Mouse (Mus musculus) CH12.LX (cell line): ENCODE measurements at regions not wholly inside any gene's neighbourhood (a gene's known extent, or its start where the extent isn't known, plus 50 kb on each side); places are given as distances from the start of the nearest gene placed in this dataset.
A peak's percentile ranks its signal among the peaks of the same experiment; 100 is the strongest.

ENCODE experiments used
- DNase-seq: peaks from one replicate; pipeline ENCODE4 v3.0.0-alpha.2; 2013; ENCODE audit errors: extremely low read depth
- H3K27ac ChIP-seq: 2 replicates; pipeline ENCODE4 v1.5.1; 2012; ENCODE audit warnings: low read depth, mild to moderate bottlenecking, control low read depth, moderate library complexity; ENCODE audit not compliant: insufficient read depth
- H3K27me3 ChIP-seq: replicated peaks from 2 replicates; pipeline ENCODE3; 2012; ENCODE audit warnings: inconsistent platforms
- H3K36me3 ChIP-seq, 2 experiments: replicated peaks in 1 of 2; 2 replicates each; pipeline versions ENCODE3 to v1.6.1; 2012; ENCODE audit warnings: inconsistent platforms in 1 of 2, low read length in 1 of 2, mild to moderate bottlenecking in 1 of 2, mixed read lengths in 1 of 2, moderate library complexity in 1 of 2; ENCODE audit not compliant: control insufficient read depth in 1 of 2, insufficient read depth in 1 of 2
- H3K4me1 ChIP-seq, 2 experiments: 2 replicates each; pipeline ENCODE4 v1.6.1; 2012; ENCODE audit warnings: inconsistent platforms in 1 of 2, moderate library complexity in 1 of 2; ENCODE audit not compliant: insufficient read depth in 2 of 2, control insufficient read depth in 1 of 2
- H3K4me2 ChIP-seq: 2 replicates; pipeline ENCODE4 v1.6.1; 2012; ENCODE audit warnings: low read depth, mild to moderate bottlenecking, control low read depth; ENCODE audit not compliant: poor library complexity, insufficient read depth, severe bottlenecking
- H3K4me3 ChIP-seq, 3 experiments: fragments of 150-350 bp in 1 of 3; sonication (generic) in 1 of 3; replicated peaks in 1 of 3; 2 replicates each; pipeline versions ENCODE3 to v1.5.1; 2011 to 2012; ENCODE audit warnings: low read depth in 2 of 3, low read length in 2 of 3, mild to moderate bottlenecking in 2 of 3, moderate library complexity in 2 of 3, control low read depth in 1 of 3, improper control_type of control experiment in 1 of 3, inconsistent platforms in 1 of 3, mixed read lengths in 1 of 3; ENCODE audit not compliant: poor library complexity in 1 of 3
- H3K79me2 ChIP-seq: replicated peaks from 2 replicates; pipeline ENCODE4 v1.6.1; 2012; ENCODE audit warnings: mild to moderate bottlenecking, moderate library complexity; ENCODE audit not compliant: control insufficient read depth, poor library complexity, insufficient read depth, severe bottlenecking; ENCODE audit errors: extremely low read depth
- H3K9ac ChIP-seq: 2 replicates; pipeline ENCODE4 v1.6.1; 2012; ENCODE audit warnings: low read depth, mild to moderate bottlenecking, control low read depth, moderate library complexity; ENCODE audit not compliant: insufficient read depth
- H3K9me3 ChIP-seq: replicated peaks from 2 replicates; pipeline ENCODE3; 2012; ENCODE audit warnings: low read length, inconsistent platforms, mixed read lengths
- BHLHE40 ChIP-seq: IDR thresholded peaks from 2 replicates; pipeline ENCODE4 v1.6.1; 2011; ENCODE audit warnings: mild to moderate bottlenecking, low read depth, low read length, improper control_type of control experiment
- CHD2 ChIP-seq: IDR thresholded peaks from 2 replicates; pipeline ENCODE4 v1.6.1; 2011; ENCODE audit warnings: low read length, improper control_type of control experiment
- ELF1 ChIP-seq: IDR thresholded peaks from 2 replicates; pipeline ENCODE4 v1.6.1; 2014; ENCODE audit warnings: low read depth, mild to moderate bottlenecking, inconsistent platforms, low read length, improper control_type of control experiment
- EP300 ChIP-seq: IDR thresholded peaks from 2 replicates; pipeline ENCODE4 v1.6.1; 2011; ENCODE audit warnings: low read length, improper control_type of control experiment
- JUN ChIP-seq: IDR thresholded peaks from 2 replicates; pipeline ENCODE4 v1.6.1; 2011; ENCODE audit warnings: low read depth, mild to moderate bottlenecking, low read length, improper control_type of control experiment, moderate library complexity; ENCODE audit not compliant: insufficient read depth
- JUND ChIP-seq: conservative IDR thresholded peaks from 2 replicates; pipeline ENCODE4 v1.6.1; 2011; ENCODE audit warnings: low read depth, low read length, improper control_type of control experiment
- MAFK ChIP-seq: IDR thresholded peaks from 2 replicates; pipeline ENCODE4 v1.6.1; 2011; ENCODE audit warnings: low read length, improper control_type of control experiment; ENCODE audit not compliant: insufficient replicate concordance
- MAZ ChIP-seq: IDR thresholded peaks from 2 replicates; pipeline ENCODE4 v1.6.1; 2012; ENCODE audit warnings: low read depth, mild to moderate bottlenecking, inconsistent platforms, low read length, improper control_type of control experiment, moderate library complexity
- MEF2A ChIP-seq: IDR thresholded peaks from 2 replicates; pipeline ENCODE4 v1.6.1; 2014; ENCODE audit warnings: low read depth, mild to moderate bottlenecking, inconsistent platforms, low read length, improper control_type of control experiment, borderline replicate concordance
- MYC ChIP-seq: IDR thresholded peaks from 2 replicates; pipeline ENCODE4 v1.6.1; 2011; ENCODE audit warnings: low read depth, mild to moderate bottlenecking, improper control_type of control experiment, low read length
- NELFE ChIP-seq: IDR thresholded peaks from 2 replicates; pipeline ENCODE4 v1.6.1; 2011; ENCODE audit warnings: low read depth, low read length, improper control_type of control experiment
- PAX5 ChIP-seq: IDR thresholded peaks from 2 replicates; pipeline ENCODE4 v1.6.1; 2012; ENCODE audit warnings: low read length, inconsistent platforms, mixed read lengths
- RAD21 ChIP-seq: IDR thresholded peaks from 2 replicates; pipeline ENCODE4 v1.6.1; 2011; ENCODE audit warnings: low read depth, mild to moderate bottlenecking, low read length, improper control_type of control experiment, moderate library complexity
- RCOR1 ChIP-seq: conservative IDR thresholded peaks from 2 replicates; pipeline ENCODE4 v1.6.1; 2012; ENCODE audit warnings: low read depth, mild to moderate bottlenecking, inconsistent platforms, low read length, improper control_type of control experiment
- SMC3 ChIP-seq: IDR thresholded peaks from 2 replicates; pipeline ENCODE4 v1.6.1; 2011; ENCODE audit warnings: low read depth, low read length, improper control_type of control experiment
- TBP ChIP-seq: conservative IDR thresholded peaks from 2 replicates; pipeline ENCODE4 v1.6.1; 2011; ENCODE audit warnings: low read depth, low read length, improper control_type of control experiment
- TCF12 ChIP-seq: IDR thresholded peaks from 2 replicates; pipeline ENCODE4 v1.6.1; 2014; ENCODE audit warnings: low read depth, mild to moderate bottlenecking, inconsistent platforms, low read length, improper control_type of control experiment
- ZC3H11A ChIP-seq: IDR thresholded peaks from 2 replicates; pipeline ENCODE4 v1.6.1; 2012; ENCODE audit warnings: low read depth, mild to moderate bottlenecking, inconsistent platforms, low read length, improper control_type of control experiment
- ZKSCAN1 ChIP-seq: IDR thresholded peaks from 2 replicates; pipeline ENCODE4 v1.6.1; 2012; ENCODE audit warnings: low read depth, inconsistent platforms, low read length, improper control_type of control experiment, borderline replicate concordance
- ZMIZ1 ChIP-seq: IDR thresholded peaks from 2 replicates; pipeline ENCODE4 v1.6.1; 2012; ENCODE audit warnings: low read depth, mild to moderate bottlenecking, inconsistent platforms, low read length, improper control_type of control experiment
- ZNF384 ChIP-seq: IDR thresholded peaks from 2 replicates; pipeline ENCODE4 v1.6.1; 2012; ENCODE audit warnings: low read depth, low read length, improper control_type of control experiment, inconsistent platforms
- dilution Hi-C: fragments of 300-500 bp; cut with MboI; formaldehyde crosslinking; loops from 2 replicates; pipeline ENCODE4 v1.14.3; 2020; ENCODE audit warnings: low sequenced_read_pairs; ENCODE audit not compliant: extremely low pct_unique_long_range_greater_than_20kb, extremely low pct_ligation_motif_present
- in situ Hi-C: fragments of 300-500 bp; cut with MboI; formaldehyde crosslinking; loops from 3 replicates; pipeline ENCODE4 v1.14.3; 2019; ENCODE audit warnings: low sequenced_read_pairs, low pct_ligation_motif_present, low pct_unique_long_range_greater_than_20kb, mixed read lengths

DNA sequence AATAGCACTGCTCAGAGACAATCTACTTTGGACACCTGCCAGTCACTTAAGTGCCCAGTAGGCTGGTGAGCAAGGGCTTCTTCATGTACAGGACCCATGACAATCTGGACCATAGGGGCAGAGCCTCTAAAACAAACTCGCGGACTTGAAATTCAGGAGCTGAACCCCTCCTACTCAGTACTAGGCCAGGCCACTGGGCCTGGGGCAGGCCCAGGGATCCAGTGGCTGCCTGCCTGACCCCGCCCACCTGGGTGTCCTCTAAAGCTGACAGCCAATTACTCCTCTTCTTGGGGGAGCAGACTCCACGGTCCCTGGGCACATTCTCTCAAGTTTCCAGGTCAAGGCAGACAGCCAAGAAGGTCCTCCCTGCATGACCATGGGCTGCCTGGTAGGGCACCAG lies 78.3 kb upstream of the A730046J19Rik start:
- dilution Hi-C loops: no loop called here
- H3K36me3 ChIP-seq: no peaks in the 10 kb centered on the region
- TF ChIP-seq ZNF384 (no peak), JUN (no peak), ZC3H11A (no peak)
- H3K4me2 ChIP-seq: no peak overlapping the region
- no peak overlapping the region for H3K4me3 ChIP-seq
- no peak overlapping the region for H3K27ac ChIP-seq
- in situ Hi-C loops: no loop called here
- no peaks in the 10 kb centered on the region for H3K9me3 ChIP-seq
- H3K79me2 ChIP-seq: no peaks in the 10 kb centered on the region
- no peaks in the 10 kb centered on the region for H3K4me1 ChIP-seq
- H3K27me3 ChIP-seq: no peaks in the 10 kb centered on the region
- H3K9ac ChIP-seq: no peak overlapping the region
- DNase-seq: no peak

DNA sequence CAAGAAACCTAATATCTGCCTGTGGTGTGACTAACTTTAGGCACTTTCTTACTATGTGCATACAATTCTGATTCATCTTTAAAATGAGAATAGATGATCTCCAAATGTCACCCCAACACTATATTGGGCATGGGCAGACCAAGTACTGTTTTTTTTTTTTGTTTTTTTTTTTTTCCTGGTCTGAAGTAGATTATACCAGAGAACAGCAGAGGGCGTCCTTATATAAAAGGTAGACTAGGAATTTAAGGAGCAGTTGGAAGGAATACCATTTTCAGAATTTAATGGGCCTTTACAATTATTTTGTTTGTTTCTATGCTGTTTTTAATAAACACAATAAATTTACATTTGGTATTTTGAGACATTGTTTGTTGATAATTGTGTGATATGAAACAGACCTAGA lies 72.3 kb upstream of the A730046J19Rik start:
- H3K79me2 ChIP-seq: no peaks in the 10 kb centered on the region
- H3K9me3 ChIP-seq: no peaks in the 10 kb centered on the region
- no peaks in the 10 kb centered on the region for H3K36me3 ChIP-seq
- in situ Hi-C loops (no loop called here), dilution Hi-C loops (no loop called here)
- H3K4me2 ChIP-seq: no peak overlapping the region
- TF ChIP-seq ZNF384 (peak; percentile 85), JUND (no peak), MYC (no peak), RAD21 (peak; percentile 3)
- no peak overlapping the region for H3K4me3 ChIP-seq
- DNase-seq: no peak
- H3K9ac ChIP-seq: no peak overlapping the region
- H3K4me1 ChIP-seq: no peaks in the 10 kb centered on the region
- H3K27ac ChIP-seq: no peak overlapping the region
- H3K27me3 ChIP-seq: no peaks in the 10 kb centered on the region

- Histone ChIP-seq H3K79me2 (no peaks in the 10 kb centered on the region), H3K9me3 (no peaks in the 10 kb centered on the region), H3K27ac (no peak overlapping the region), H3K36me3 (no peaks in the 10 kb centered on the region), H3K4me1 (no peaks in the 10 kb centered on the region), H3K27me3 (no peaks in the 10 kb centered on the region), H3K4me3 (no peak overlapping the region), H3K9ac (no peak overlapping the region), H3K4me2 (no peak overlapping the region)
- TF ChIP-seq ZKSCAN1 (no peak), EP300 (no peak), MAZ (no peak), RCOR1 (no peak), CHD2 (no peak), BHLHE40 (no peak), JUND (no peak), ELF1 (no peak), TCF12 (no peak), NELFE (no peak), ZMIZ1 (no peak), MAFK (no peak), ZNF384 (no peak), PAX5 (no peak), MEF2A (no peak), SMC3 (no peak), TBP (no peak)
- DNase-seq: no peak
- dilution Hi-C loops (no loop called here), in situ Hi-C loops (no loop called here)
Observed at GRCm38 (mm10) chrX:144098200-144098599, 55.3 kb upstream of the A730046J19Rik start.
